Mouse (Mus musculus): ENCODE results near the gene Srgap3.

GRCm38 (mm10) chr6:112939281-112939680 is 7.8 kb downstream of the Srgap3 start:
- TF ChIP-seq HCFC1 (IDR thresholded peaks at IDR 0.05; ENCODE audit: borderline replicate concordance, insufficient read depth, low read length) (no peak), CHD2 (IDR thresholded peaks at IDR 0.05; ENCODE audit: low read depth, low read length) (no peak), ZNF384 (IDR thresholded peaks at IDR 0.05; ENCODE audit: low read depth, low read length) (no peak)
